Mouse (Mus musculus) hindbrain, embryonic 12.5 days (tissue): Measurements from ENCODE around the gene Zbtb38. TPM values are rescaled to one million over a fixed set of nuclear protein-coding genes. Genes with fewer than 3 reads are reported as not detected.
A peak's percentile ranks its signal among the peaks of the same experiment; 100 is the strongest.

Source experiments
- ATAC-seq: fragments of 200-750 bp; cut with Nextera tagmentation; 2 replicates; pipeline ENCODE4 v1.8.0; 2017; ENCODE audit warnings: moderate TSS enrichment; ENCODE audit not compliant: low FRiP score
- H3K27ac ChIP-seq: fragments of 300-500 bp; sonication (generic); 2 replicates; pipeline ENCODE4 v1.5.1; 2016; ENCODE audit warnings: mild to moderate bottlenecking
- H3K27me3 ChIP-seq: fragments of 300-500 bp; sonication (generic); 2 replicates; pipeline ENCODE4 v1.6.1; 2016; ENCODE audit warnings: mild to moderate bottlenecking
- H3K36me3 ChIP-seq: fragments of 300-500 bp; sonication (generic); 2 replicates; pipeline ENCODE4 v1.6.1; 2016; ENCODE audit warnings: mild to moderate bottlenecking
- H3K4me1 ChIP-seq: fragments of 300-500 bp; sonication (generic); 2 replicates; pipeline ENCODE4 v1.6.1; 2016
- H3K4me2 ChIP-seq: fragments of 300-500 bp; sonication (generic); replicated peaks from 2 replicates; pipeline ENCODE4 v1.6.1; 2016; ENCODE audit warnings: mild to moderate bottlenecking
- H3K4me3 ChIP-seq: fragments of 300-500 bp; sonication (generic); 2 replicates; pipeline ENCODE4 v1.5.1; 2016; ENCODE audit warnings: mild to moderate bottlenecking
- H3K9ac ChIP-seq: fragments of 300-500 bp; sonication (generic); 2 replicates; pipeline ENCODE4 v1.6.1; 2016; ENCODE audit warnings: mild to moderate bottlenecking, moderate library complexity
- H3K9me3 ChIP-seq: fragments of 300-500 bp; sonication (generic); replicated peaks from 2 replicates; pipeline ENCODE4 v1.6.1; 2016; ENCODE audit warnings: mild to moderate bottlenecking
- WGBS: fragments of 180-500 bp; shearing (Covaris S2); methylation state at CpG from one replicate; pipeline ENCODE4 v1.1.7; 2016; 5-methylcytosine and 5-hydroxymethylcytosine counted together
- polyA plus RNA-seq: library from polyadenylated mRNA; unstranded; fragments of >200 nt; fragmentation: Nextera tagmentation; extraction: Ambion mirVana; gene quantifications from 2 replicates; pipeline ENCODE4 v1.2.1, GENCODE M21; 2016

Gene Zbtb38
- polyA plus RNA-seq, 1 experiment from 2014 or later, result 18.0 TPM

DNA sequence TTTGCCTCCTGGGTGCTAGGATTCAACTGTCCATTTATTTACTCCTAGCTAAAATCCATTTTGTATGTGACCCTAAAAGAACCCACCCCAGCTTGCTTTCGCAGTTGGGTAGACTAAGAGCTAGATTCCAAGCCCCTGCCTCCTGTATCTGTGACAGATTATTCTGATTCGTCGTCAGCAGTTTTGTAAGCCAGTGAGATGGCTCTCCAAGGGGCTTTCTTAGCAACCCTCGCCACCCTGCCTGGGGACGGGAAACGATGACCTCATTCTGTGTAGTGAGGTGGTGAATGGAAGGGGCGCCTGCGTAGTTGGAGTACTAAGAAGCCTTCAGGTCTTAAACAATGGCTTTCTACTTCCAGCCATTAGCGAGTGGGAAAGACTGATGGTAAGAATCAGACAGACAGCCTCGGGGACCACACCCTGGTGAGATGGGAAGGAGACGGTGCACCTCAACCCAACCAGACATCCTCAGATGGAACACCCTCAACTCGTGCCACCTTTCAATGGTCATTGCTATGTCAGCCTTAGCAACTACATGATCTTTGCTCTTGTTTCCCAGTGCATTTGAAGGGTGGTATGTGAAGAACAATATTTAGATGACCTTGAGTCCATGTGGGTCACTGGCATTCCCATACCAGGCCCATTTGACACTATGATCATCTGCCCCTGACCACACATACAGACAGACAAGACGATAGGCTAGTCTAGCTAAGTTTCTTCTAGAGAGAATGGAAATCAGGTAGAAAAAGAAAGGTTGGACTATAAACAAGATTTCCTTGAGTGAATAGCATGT lies 13.9 kb downstream of the Zbtb38 start:
- no peaks in the 10 kb centered on the region for H3K9me3 ChIP-seq
- H3K4me2 ChIP-seq, result no peak overlapping the region
- H3K4me3 ChIP-seq, result no peak overlapping the region
- ATAC-seq, result no peak
- H3K4me1 ChIP-seq, result peaks cover 7% of the 10 kb centered on the region; the same call in 1 of the 2 replicates
- no peak overlapping the region for H3K27ac ChIP-seq
- no peak overlapping the region for H3K9ac ChIP-seq
- H3K36me3 ChIP-seq, result no peaks in the 10 kb centered on the region
- H3K27me3 ChIP-seq, result no peaks in the 10 kb centered on the region
- 88% methylated on average over 13 of the region's 13 CpGs for WGBS

DNA sequence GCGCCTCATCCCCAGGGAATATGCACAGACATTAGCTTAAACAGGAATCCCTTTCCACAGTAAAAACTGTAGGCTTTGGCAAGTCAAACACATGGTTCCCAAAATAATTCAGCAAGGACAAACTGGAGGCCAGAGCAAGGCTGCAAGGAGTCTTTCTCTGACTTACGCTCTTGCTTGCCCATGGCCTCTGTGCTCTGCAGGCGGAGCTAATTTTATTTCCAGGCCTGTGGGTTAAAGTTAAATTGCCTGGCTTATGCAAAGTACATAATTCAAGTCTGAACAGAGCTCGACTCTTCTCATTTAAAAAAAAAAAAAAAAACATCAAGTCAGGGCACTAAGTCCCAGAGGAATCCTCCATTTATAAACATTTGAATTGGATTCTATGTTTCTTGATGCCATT lies 16.7 kb downstream of the Zbtb38 start:
- peaks cover 14% of the 10 kb centered on the region for H3K4me1 ChIP-seq
- no peak overlapping the region for H3K9ac ChIP-seq
- H3K27ac ChIP-seq, result peak overlapping the region; percentile 40
- no peaks in the 10 kb centered on the region for H3K36me3 ChIP-seq
- H3K4me3 ChIP-seq, result no peak overlapping the region
- H3K27me3 ChIP-seq, result no peaks in the 10 kb centered on the region
- ATAC-seq, result no peak
- WGBS, result 59% methylated on average over 4 of the region's 4 CpGs
- no peaks in the 10 kb centered on the region for H3K9me3 ChIP-seq
- H3K4me2 ChIP-seq, result no peak overlapping the region

DNA sequence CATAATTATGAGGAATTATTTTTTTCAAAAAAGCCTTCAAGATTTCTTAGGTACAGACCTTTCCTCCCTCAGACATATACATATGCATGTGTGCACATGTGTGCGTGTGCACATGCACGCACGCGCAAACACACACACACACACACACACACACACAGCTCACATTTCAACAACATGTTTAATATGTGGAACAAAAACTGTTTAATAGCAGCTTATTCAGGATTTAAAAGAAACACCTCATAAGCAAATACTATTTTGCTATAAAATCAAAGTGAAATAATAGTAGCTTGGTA lies 19.3 kb downstream of the Zbtb38 start:
- Histone ChIP-seq H3K27ac (peak overlapping the region; percentile 87), H3K27me3 (no peaks in the 10 kb centered on the region), H3K36me3 (no peaks in the 10 kb centered on the region), H3K4me3 (no peak overlapping the region), H3K9ac (no peak overlapping the region), H3K4me2 (0 out of 2 replicates have a peak overlapping the region, but pooled peaks have one; percentile 8), H3K9me3 (no peaks in the 10 kb centered on the region), H3K4me1 (peaks cover 14% of the 10 kb centered on the region)
- WGBS, result 90% methylated on average over 4 of the region's 4 CpGs
- ATAC-seq, result no peak

DNA sequence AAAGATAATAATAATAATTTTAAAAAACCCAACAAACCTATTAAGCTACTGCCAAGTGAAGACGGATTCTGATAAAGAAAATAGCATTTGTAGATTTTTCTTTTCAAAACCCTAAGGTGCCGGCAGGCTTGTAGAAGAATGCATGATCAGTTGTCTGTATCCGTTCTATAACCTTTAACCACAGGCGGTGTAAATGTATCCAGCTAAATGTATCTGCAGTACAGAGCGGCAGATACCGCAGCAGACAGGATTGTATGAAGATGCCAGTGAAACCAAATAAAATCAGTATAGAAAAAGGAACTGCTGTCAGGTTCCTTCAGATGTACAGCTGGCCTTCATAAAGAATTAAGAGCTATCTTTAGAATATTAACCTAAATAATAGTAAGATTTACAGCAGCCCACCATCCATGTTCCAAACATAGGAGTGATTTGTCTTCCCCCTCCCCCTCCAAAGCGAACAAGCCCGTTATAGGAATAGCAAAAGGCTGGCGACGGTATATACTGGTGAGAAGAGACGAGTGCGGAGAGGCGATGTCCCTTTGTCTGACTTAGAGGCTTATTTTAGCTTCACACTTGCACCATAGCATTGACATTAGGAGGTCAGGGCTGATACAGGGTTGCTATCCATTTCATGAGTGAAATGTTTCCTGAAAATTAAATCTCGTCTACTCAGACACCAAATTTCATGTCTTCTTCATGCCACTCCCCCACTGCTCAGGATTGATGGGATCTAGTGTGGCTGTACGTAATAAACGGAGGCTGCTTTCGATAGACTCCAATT lies 19.8 kb downstream of the Zbtb38 start:
- Histone ChIP-seq H3K27ac (peak overlapping the region; percentile 87), H3K27me3 (no peaks in the 10 kb centered on the region), H3K4me2 (peak overlapping the region; percentile 40), H3K9me3 (no peaks in the 10 kb centered on the region), H3K9ac (peak overlapping the region; percentile 53), H3K36me3 (no peaks in the 10 kb centered on the region), H3K4me1 (peaks cover 18% of the 10 kb centered on the region), H3K4me3 (peak overlapping the region; percentile 25)
- ATAC-seq, result peak; percentile 45; the same call in 1 of the 2 replicates
- WGBS, result 72% methylated on average over 17 of the region's 17 CpGs

DNA sequence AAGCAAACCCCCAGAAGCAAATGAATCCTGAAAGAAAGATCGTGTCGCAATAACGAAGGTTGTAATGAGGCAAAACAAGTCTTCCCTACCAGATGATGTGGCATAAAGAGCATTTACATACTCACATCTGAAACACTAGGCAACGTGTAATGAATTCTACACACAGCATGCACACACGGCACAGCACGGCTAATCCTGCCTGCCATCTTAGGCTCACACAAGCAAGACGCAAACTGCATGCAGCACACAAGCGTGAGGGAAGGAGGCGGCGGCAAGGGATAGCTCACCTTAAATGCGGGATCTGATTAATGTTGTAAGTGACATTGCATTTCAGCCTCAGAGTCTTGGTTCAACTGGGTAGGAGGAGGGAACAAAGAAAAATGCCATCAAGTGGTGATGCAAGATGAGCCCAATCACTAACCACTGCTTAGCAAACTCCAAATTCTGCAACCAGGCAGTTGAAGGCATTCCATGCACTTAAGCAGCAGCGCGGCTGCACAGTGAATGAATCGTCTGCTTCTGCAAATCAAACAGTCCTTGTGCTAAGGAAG lies 20.6 kb downstream of the Zbtb38 start:
- ATAC-seq, result peak; percentile 73
- peak overlapping the region; percentile 40 for H3K4me2 ChIP-seq
- H3K4me1 ChIP-seq, result peaks cover 25% of the 10 kb centered on the region
- H3K9me3 ChIP-seq, result no peaks in the 10 kb centered on the region
- H3K27ac ChIP-seq, result peak overlapping the region; percentile 87
- WGBS, result 45% methylated on average over 14 of the region's 14 CpGs
- H3K4me3 ChIP-seq, result peak overlapping the region; percentile 25
- H3K36me3 ChIP-seq, result no peaks in the 10 kb centered on the region
- peak overlapping the region; percentile 53 for H3K9ac ChIP-seq
- H3K27me3 ChIP-seq, result no peaks in the 10 kb centered on the region

DNA sequence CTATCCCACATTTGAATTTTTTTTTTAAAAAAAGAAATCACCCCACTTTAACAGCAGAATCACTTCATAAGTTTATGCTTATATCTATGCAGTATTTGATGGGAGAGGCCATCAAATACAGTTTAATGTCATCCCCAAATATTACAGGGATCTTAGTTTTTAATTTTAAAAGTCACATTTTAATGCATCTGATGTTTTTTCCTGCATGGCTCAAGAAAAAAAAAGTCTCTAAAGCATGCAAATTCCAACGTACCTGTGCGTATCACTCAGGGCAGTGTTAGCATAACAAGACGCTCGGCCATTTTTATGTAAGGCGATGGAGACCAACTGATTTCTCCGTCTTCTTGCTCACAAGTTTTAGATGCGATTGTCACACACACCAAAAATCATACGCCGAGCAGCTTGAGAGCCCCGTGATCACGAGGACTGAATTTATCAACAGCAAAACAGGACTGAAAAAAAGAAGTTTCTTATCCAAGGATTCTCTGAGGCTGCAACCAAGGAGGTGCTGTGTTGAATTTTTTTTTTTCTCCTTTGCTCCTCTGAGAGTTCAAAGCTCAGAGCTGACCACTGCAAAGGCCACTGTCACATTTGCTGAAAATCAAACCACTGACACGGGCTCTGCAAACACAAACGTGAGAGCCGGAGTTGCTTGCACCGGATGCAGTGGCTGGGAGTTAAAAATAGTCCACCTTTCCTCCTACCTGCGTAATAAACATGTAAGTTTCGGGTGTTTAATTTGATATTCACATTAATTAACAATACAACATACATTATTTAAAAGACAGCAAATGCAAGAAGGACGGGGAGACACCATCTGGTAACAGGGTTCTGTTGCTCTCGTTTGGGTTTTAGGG lies 21.4 kb downstream of the Zbtb38 start:
- Histone ChIP-seq H3K36me3 (no peaks in the 10 kb centered on the region), H3K4me1 (peaks cover 33% of the 10 kb centered on the region), H3K9me3 (no peaks in the 10 kb centered on the region), H3K4me2 (peak overlapping the region; percentile 40), H3K27ac (peak overlapping the region; percentile 87), H3K9ac (peak overlapping the region; percentile 53), H3K4me3 (peak overlapping the region; percentile 25), H3K27me3 (no peaks in the 10 kb centered on the region)
- ATAC-seq, result no peak
- 75% methylated on average over 19 of the region's 19 CpGs for WGBS

DNA sequence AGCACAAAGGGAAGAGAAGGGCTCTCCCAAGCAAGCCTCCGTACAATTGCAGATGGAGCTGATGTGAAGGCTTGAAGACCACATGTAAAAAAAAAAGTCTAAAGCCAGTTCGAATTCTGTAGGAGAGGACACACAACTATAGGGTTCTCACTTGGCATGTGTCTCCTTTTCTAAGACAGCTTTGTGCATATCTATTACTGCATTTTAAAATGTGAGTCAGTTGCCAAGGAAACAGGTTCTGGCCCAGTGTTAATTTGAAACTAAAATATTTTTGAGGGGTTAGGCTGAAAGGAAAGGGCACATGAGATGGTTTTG lies 22.4 kb downstream of the Zbtb38 start:
- Histone ChIP-seq H3K9ac (no peak overlapping the region), H3K27ac (no peak overlapping the region), H3K4me1 (peaks cover 39% of the 10 kb centered on the region), H3K4me2 (peak overlapping the region; percentile 33), H3K9me3 (no peaks in the 10 kb centered on the region), H3K36me3 (no peaks in the 10 kb centered on the region), H3K27me3 (no peaks in the 10 kb centered on the region), H3K4me3 (peak overlapping the region; percentile 8; the same call in 1 of the 2 replicates)
- ATAC-seq, result no peak
- 86% methylated on average over 2 of the region's 2 CpGs for WGBS

DNA sequence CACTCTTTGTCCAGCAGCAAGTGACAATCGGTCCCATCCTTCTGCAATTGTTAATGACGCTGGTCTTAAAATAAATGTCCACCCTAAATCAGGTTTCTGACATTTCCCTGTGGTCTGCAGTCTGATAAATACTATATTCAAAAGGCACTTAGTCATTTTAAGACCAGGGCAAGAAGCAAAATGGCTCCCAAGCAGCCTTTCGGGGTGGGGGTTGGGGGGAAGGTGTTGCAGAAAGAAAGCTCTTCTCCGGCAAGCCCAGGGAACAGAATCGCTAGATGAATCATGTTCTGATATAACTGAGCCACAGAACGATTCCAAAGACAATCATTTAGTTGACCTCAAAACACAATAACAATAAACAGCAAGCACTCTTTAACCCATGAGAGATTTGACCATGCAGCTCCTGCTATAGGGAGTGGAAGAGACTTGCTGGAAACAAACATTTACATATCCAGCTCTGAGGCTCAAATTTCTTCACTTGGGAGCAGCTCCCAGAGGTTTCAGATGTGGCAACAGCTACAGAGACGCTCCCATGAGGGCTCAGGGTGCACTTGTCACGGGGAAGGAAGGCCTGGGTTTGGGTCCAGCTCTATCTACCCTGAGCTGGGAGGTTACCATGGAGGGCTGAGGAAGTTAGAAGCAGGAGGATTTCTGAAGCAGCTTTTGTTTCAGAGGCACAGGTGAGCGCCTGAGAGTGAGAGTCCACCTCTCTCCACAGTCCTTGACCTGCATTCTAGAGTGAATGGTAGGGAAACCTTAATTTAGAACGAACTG lies 22.9 kb downstream of the Zbtb38 start:
- no peak overlapping the region for H3K9ac ChIP-seq
- peaks cover 39% of the 10 kb centered on the region for H3K4me1 ChIP-seq
- no peaks in the 10 kb centered on the region for H3K27me3 ChIP-seq
- peak overlapping the region; percentile 25; the same call in 1 of the 2 replicates for H3K27ac ChIP-seq
- peak overlapping the region; percentile 8 for H3K4me3 ChIP-seq
- no peaks in the 10 kb centered on the region for H3K9me3 ChIP-seq
- WGBS, result 75% methylated on average over 10 of the region's 10 CpGs
- H3K4me2 ChIP-seq, result peak overlapping the region; percentile 33
- H3K36me3 ChIP-seq, result no peaks in the 10 kb centered on the region
- ATAC-seq, result no peak

DNA sequence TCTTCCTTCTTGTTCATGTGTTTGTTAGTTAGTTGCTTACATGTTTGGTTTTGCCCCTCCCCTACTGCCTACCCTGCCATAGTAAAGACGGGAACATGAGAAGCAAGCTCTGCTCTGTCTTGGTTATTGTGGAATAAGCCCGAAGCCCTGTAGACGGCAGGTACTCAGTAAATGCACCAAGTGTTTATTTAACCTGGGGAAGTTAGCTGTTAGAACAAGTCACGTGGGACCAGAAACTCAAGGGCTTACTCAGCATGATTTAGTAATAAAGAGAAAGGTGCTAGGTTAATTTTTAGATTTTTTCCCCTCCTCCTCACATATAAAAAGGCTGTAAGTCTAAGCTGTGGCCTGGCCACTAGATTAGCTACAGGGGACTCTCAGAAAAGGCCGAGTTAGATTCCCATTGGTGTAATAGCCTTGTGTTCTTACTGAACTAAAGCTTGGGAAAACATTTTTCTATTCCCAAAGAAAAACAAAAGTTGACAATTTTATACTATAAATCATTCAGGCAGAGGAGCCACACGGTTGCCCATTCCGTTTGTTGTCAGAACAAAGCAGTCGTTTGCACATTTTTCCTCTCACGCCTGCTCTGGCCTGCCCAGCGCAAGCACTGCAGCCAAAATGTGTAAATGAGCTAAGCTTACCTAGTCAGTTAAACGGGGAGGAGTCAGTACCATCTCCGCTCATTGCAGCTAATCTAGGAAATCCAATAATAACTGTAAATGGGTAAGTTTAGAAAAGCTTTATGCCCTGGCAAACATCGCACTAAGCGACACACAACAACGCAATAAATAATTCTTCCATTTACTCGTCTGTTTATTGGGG lies 24.1 kb downstream of the Zbtb38 start:
- Histone ChIP-seq H3K27ac (no peak overlapping the region), H3K4me2 (no peak overlapping the region), H3K9me3 (no peaks in the 10 kb centered on the region), H3K9ac (no peak overlapping the region), H3K4me3 (no peak overlapping the region), H3K36me3 (no peaks in the 10 kb centered on the region), H3K4me1 (peaks cover 35% of the 10 kb centered on the region), H3K27me3 (no peaks in the 10 kb centered on the region)
- 71% methylated on average over 16 of the region's 16 CpGs for WGBS
- no peak for ATAC-seq

DNA sequence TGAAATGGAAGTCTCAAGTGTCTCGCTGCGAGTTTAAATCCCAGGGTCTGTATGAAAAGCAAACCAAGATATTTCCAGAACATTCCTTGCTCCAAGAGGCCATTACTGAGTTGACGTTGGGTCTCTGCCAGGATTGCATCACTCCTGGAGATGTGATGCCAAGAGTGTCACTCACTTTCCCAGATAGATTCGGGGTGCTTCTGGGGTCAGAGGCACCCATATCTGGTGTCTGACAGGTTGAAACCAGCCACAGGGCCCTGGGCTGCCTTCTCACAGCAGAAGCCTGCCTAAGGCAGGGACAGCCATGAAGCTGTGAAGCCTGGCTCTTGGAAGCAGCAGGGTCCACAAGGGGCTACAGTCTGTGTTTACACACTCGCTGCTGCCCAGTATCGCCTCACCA lies 24.9 kb downstream of the Zbtb38 start:
- Histone ChIP-seq H3K36me3 (no peaks in the 10 kb centered on the region), H3K27me3 (no peaks in the 10 kb centered on the region), H3K27ac (no peak overlapping the region), H3K9me3 (no peaks in the 10 kb centered on the region), H3K9ac (no peak overlapping the region), H3K4me2 (no peak overlapping the region), H3K4me1 (peaks cover 35% of the 10 kb centered on the region), H3K4me3 (no peak overlapping the region)
- no peak for ATAC-seq
- WGBS, result 89% methylated on average over 6 of the region's 6 CpGs
